Mouse (Mus musculus) cerebellum, adult 2 months (tissue): ENCODE measurements at regions not wholly inside any gene's neighbourhood (a gene's known extent, or its start where the extent isn't known, plus 50 kb on each side); places are given as distances from the start of the nearest gene placed in this dataset.

ENCODE experiments used
- CTCF ChIP-seq: fragments of 200-500 bp; IDR thresholded peaks from 2 replicates; pipeline ENCODE4 v1.5.1; 2011; ENCODE audit warnings: low read depth, mild to moderate bottlenecking, control low read depth, low read length, moderate library complexity, borderline replicate concordance; ENCODE audit not compliant: insufficient read depth
- POLR2A ChIP-seq: fragments of 200-500 bp; IDR thresholded peaks from 2 replicates; pipeline ENCODE4 v1.6.1; 2011; ENCODE audit warnings: low read length, control low read depth, borderline replicate concordance; ENCODE audit not compliant: insufficient read depth

- TF ChIP-seq CTCF: no peak
- no peak for TF ChIP-seq POLR2A
These were observed 58.7 kb downstream of the Tmem174 start for GRCm38 (mm10) chr13:98578426-98579066.
